Mouse (Mus musculus): ENCODE measurements around the gene Cacna1a. TPM values are rescaled to one million over a fixed set of nuclear protein-coding genes. Genes with fewer than 3 reads are reported as not detected.

Cacna1a gene
- polyA plus RNA-seq, 1 experiment from 2014 or later = 3.8 TPM

GRCm38 (mm10) chr8:84599401-84599800 is 211.2 kb downstream of the Cacna1a start:
- Histone ChIP-seq H3K4me2 (no peak overlapping the region), H3K36me3 (ENCODE audit: insufficient read depth) (no peaks in the 10 kb centered on the region), H3K27ac (ENCODE audit: low read depth) (no peak overlapping the region), H3K9me3 (ENCODE audit: low read depth, low read length) (no peaks in the 10 kb centered on the region), H3K4me3 (ENCODE audit: low read depth, low read length) (no peak overlapping the region), H3K27me3 (ENCODE audit: insufficient read depth, low read length) (peaks cover 16% of the 10 kb centered on the region), H3K9ac (no peak overlapping the region), H3K4me1 (ENCODE audit: insufficient read depth) (peaks cover 5% of the 10 kb centered on the region; the same call in 1 of the 2 replicates)
- DNase-seq (no peak), ATAC-seq (ENCODE audit: insufficient read depth) (no peak)
- WGBS = 91% methylated on average over 1 of the region's 1 CpGs
- no peak for TF ChIP-seq CTCF (IDR thresholded peaks at IDR 0.05; ENCODE audit: low read depth)

GRCm38 (mm10) chr8:84600311-84600907 is 212.2 kb downstream of the Cacna1a start:
- Histone ChIP-seq H3K36me3 (ENCODE audit: insufficient read depth) (no peaks in the 10 kb centered on the region), H3K4me3 (ENCODE audit: low read depth, low read length) (peak overlapping the region; percentile 37), H3K9me3 (ENCODE audit: low read depth, low read length) (no peaks in the 10 kb centered on the region), H3K27me3 (ENCODE audit: insufficient read depth, low read length) (peaks cover 12% of the 10 kb centered on the region), H3K27ac (ENCODE audit: low read depth) (no peak overlapping the region), H3K4me1 (ENCODE audit: insufficient read depth) (peaks cover 5% of the 10 kb centered on the region; the same call in 1 of the 2 replicates), H3K9ac (peak overlapping the region; percentile 40; the same call in 1 of the 2 replicates), H3K4me2 (peak overlapping the region; percentile 65)
- WGBS = 9% methylated on average over 26 of the region's 26 CpGs
- ATAC-seq (ENCODE audit: insufficient read depth) (no peak), DNase-seq (no peak)
- TF ChIP-seq CTCF (IDR thresholded peaks at IDR 0.05; ENCODE audit: low read depth) = no peak

- Histone ChIP-seq H3K4me2 (peak overlapping the region; percentile 65), H3K4me1 (ENCODE audit: insufficient read depth) (peaks cover 5% of the 10 kb centered on the region; the same call in 1 of the 2 replicates), H3K9me3 (ENCODE audit: low read depth, low read length) (no peaks in the 10 kb centered on the region), H3K36me3 (ENCODE audit: insufficient read depth) (no peaks in the 10 kb centered on the region), H3K4me3 (ENCODE audit: low read depth, low read length) (peak overlapping the region; percentile 37), H3K27me3 (ENCODE audit: insufficient read depth, low read length) (peaks cover 12% of the 10 kb centered on the region), H3K27ac (ENCODE audit: low read depth) (no peak overlapping the region), H3K9ac (peak overlapping the region; percentile 36; the same call in 1 of the 2 replicates)
- WGBS = 4% methylated on average over 19 of the region's 19 CpGs
- ATAC-seq (ENCODE audit: insufficient read depth) (peak; percentile 36; the same call in 1 of the 2 replicates), DNase-seq (peak; percentile 14)
- TF ChIP-seq CTCF (IDR thresholded peaks at IDR 0.05; ENCODE audit: low read depth) = no peak
These were observed 213.0 kb downstream of the Cacna1a start for GRCm38 (mm10) chr8:84601221-84601751.

- Histone ChIP-seq H3K36me3 (ENCODE audit: insufficient read depth) (no peaks in the 10 kb centered on the region), H3K4me2 (no peak overlapping the region), H3K4me1 (ENCODE audit: insufficient read depth) (no peaks in the 10 kb centered on the region), H3K9me3 (ENCODE audit: low read depth, low read length) (no peaks in the 10 kb centered on the region), H3K27me3 (ENCODE audit: insufficient read depth, low read length) (0 out of 2 replicates have a peak, but pooled peaks cover 8% of the 10 kb centered on the region), H3K27ac (ENCODE audit: low read depth) (no peak overlapping the region), H3K4me3 (ENCODE audit: low read depth, low read length) (no peak overlapping the region), H3K9ac (no peak overlapping the region)
- DNase-seq (peak; percentile 65), ATAC-seq (ENCODE audit: insufficient read depth) (no peak)
- WGBS = 33% methylated on average over 16 of the region's 16 CpGs
- TF ChIP-seq CTCF (IDR thresholded peaks at IDR 0.05; ENCODE audit: low read depth) = peak; percentile 58
These were observed 226.4 kb downstream of the Cacna1a start for GRCm38 (mm10) chr8:84614512-84615223.

GRCm38 (mm10) chr8:84615666-84616485 is 227.6 kb downstream of the Cacna1a start:
- Histone ChIP-seq H3K4me2 (no peak overlapping the region), H3K4me3 (ENCODE audit: low read depth, low read length) (no peak overlapping the region), H3K27ac (ENCODE audit: low read depth) (no peak overlapping the region), H3K9ac (no peak overlapping the region), H3K4me1 (ENCODE audit: insufficient read depth) (no peaks in the 10 kb centered on the region), H3K9me3 (ENCODE audit: low read depth, low read length) (no peaks in the 10 kb centered on the region), H3K36me3 (ENCODE audit: insufficient read depth) (no peaks in the 10 kb centered on the region), H3K27me3 (ENCODE audit: insufficient read depth, low read length) (0 out of 2 replicates have a peak, but pooled peaks cover 8% of the 10 kb centered on the region)
- no peak for TF ChIP-seq CTCF (IDR thresholded peaks at IDR 0.05; ENCODE audit: low read depth)
- ATAC-seq (ENCODE audit: insufficient read depth) (no peak), DNase-seq (no peak)
- 34% methylated on average over 22 of the region's 22 CpGs for WGBS

- Histone ChIP-seq H3K27ac (ENCODE audit: low read depth) (no peak overlapping the region), H3K27me3 (ENCODE audit: insufficient read depth, low read length) (0 out of 2 replicates have a peak, but pooled peaks cover 8% of the 10 kb centered on the region), H3K4me1 (ENCODE audit: insufficient read depth) (no peaks in the 10 kb centered on the region), H3K9ac (no peak overlapping the region), H3K9me3 (ENCODE audit: low read depth, low read length) (no peaks in the 10 kb centered on the region), H3K4me3 (ENCODE audit: low read depth, low read length) (no peak overlapping the region), H3K4me2 (no peak overlapping the region), H3K36me3 (ENCODE audit: insufficient read depth) (no peaks in the 10 kb centered on the region)
- ATAC-seq (ENCODE audit: insufficient read depth) = no peak
- no peak for TF ChIP-seq CTCF (IDR thresholded peaks at IDR 0.05; ENCODE audit: low read depth)
- no peak for DNase-seq
- WGBS = 44% methylated on average over 22 of the region's 22 CpGs
These were observed 228.8 kb downstream of the Cacna1a start for GRCm38 (mm10) chr8:84617005-84617404.
